Mouse (Mus musculus) lung, embryonic 16.5 days (tissue): ENCODE results near the gene Lmtk2. TPM values are rescaled to one million over a fixed set of nuclear protein-coding genes. Genes with fewer than 3 reads are reported as not detected.

ENCODE experiments used
- ATAC-seq: fragments of 200-750 bp; cut with Nextera tagmentation; 2 replicates; pipeline ENCODE4 v1.8.0; 2017; ENCODE audit warnings: low read depth, mild to moderate bottlenecking, moderate library complexity
- H3K27ac ChIP-seq: fragments of 300-500 bp; sonication (generic); 2 replicates; pipeline ENCODE4 v1.5.1; 2014; ENCODE audit warnings: mild to moderate bottlenecking, control low read depth, low read length
- H3K27me3 ChIP-seq: fragments of 300-500 bp; sonication (generic); 2 replicates; pipeline ENCODE4 v1.6.1; 2014; ENCODE audit warnings: low read depth, low read length, mixed read lengths; ENCODE audit not compliant: control insufficient read depth, insufficient read depth
- H3K36me3 ChIP-seq: fragments of 300-500 bp; sonication (generic); 2 replicates; pipeline ENCODE4 v1.6.1; 2014; ENCODE audit warnings: low read length; ENCODE audit not compliant: control insufficient read depth, insufficient read depth
- H3K4me1 ChIP-seq: fragments of 300-500 bp; sonication (generic); replicated peaks from 2 replicates; pipeline ENCODE4 v1.6.1; 2014; ENCODE audit warnings: low read length, mixed read lengths; ENCODE audit not compliant: control insufficient read depth, insufficient read depth
- H3K4me2 ChIP-seq: fragments of 300-500 bp; sonication (generic); 2 replicates; pipeline ENCODE4 v1.6.1; 2014; ENCODE audit warnings: low read depth, low read length, control low read depth
- H3K4me3 ChIP-seq: fragments of 300-500 bp; sonication (generic); 2 replicates; pipeline ENCODE4 v1.5.1; 2014; ENCODE audit warnings: mild to moderate bottlenecking, low read length, control low read depth
- H3K9ac ChIP-seq: fragments of 300-500 bp; sonication (generic); 2 replicates; pipeline ENCODE4 v1.6.1; 2014; ENCODE audit warnings: low read length, control low read depth
- H3K9me3 ChIP-seq: fragments of 300-500 bp; sonication (generic); 2 replicates; pipeline ENCODE4 v1.6.1; 2016; ENCODE audit warnings: low read length; ENCODE audit not compliant: control insufficient read depth
- WGBS: fragments of 180-500 bp; shearing (Covaris S2); extraction: QIAGEN DNeasy Blood & Tissue Kit; methylation state at CpG from one replicate; pipeline ENCODE4 v1.1.7; 2014; 5-methylcytosine and 5-hydroxymethylcytosine counted together
- polyA plus RNA-seq: library from polyadenylated mRNA; unstranded; fragments of >200 nt; fragmentation: Nextera tagmentation; extraction: Ambion mirVana; gene quantifications from 2 replicates; pipeline ENCODE4 v1.2.1, GENCODE M21; 2015

The Lmtk2 gene
- polyA plus RNA-seq, 1 experiment from 2014 or later: 3.7 TPM

DNA sequence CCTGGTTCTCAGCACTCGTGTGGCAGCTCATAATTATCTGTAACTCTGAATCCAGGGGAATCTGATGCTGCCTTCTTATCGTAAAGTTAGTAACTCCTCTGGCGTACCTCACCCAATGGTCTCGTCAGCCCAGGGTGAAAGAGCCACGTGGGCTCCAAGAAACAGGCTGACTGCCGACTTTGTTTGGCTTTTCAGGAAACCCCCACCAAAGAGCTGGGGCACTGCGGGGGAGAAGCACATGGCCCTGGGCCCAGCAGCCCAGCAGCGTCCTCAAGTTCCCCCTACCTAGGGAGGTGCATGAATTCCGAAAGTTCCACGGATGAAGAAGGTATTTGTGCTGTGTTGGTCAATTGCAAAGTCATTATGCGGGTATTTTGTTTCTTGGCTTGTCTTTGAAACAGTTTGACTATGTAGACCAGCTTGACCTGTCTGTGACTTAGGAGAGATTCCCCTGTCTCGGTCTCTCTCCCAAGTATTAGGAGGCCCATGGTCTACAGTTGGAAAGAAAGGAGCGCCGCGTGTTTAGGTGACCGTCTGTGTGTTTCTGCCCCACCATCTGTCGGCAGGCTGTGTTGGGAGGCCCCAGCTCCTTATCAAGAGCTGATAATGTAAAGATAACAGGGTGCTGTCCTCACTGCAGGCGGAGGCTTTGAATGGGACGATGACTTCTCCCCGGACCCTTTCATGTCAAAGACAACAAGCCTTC lies 82.5 kb downstream of the Lmtk2 start:
- H3K4me3 ChIP-seq: no peak overlapping the region
- WGBS: 29% methylated on average over 20 of the region's 20 CpGs
- H3K9me3 ChIP-seq: no peaks in the 10 kb centered on the region
- H3K27me3 ChIP-seq: no peaks in the 10 kb centered on the region
- H3K36me3 ChIP-seq: peaks cover 4% of the 10 kb centered on the region; the same call in 1 of the 2 replicates
- ATAC-seq: peak; percentile 26; the same call in 1 of the 2 replicates
- H3K9ac ChIP-seq: no peak overlapping the region
- H3K27ac ChIP-seq: no peak overlapping the region
- H3K4me2 ChIP-seq: no peak overlapping the region
- peaks cover 20% of the 10 kb centered on the region for H3K4me1 ChIP-seq

DNA sequence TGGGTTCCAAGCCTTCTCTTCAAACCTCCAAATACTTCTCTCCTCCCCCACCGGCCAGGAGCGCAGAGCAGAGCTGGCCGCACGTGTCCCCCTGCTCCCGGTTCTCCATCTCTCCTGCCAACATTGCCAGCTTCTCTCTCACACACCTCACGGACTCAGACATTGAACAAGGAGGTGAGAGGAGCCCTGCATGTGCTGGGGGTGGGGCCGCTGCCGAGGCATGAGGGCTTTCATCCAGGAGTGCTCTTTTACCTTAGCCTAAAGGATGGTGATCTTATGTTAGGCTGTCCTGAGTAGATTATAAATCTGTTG lies 83.0 kb downstream of the Lmtk2 start:
- Histone ChIP-seq H3K4me1 (peaks cover 20% of the 10 kb centered on the region), H3K27ac (no peak overlapping the region), H3K4me2 (no peak overlapping the region), H3K4me3 (no peak overlapping the region), H3K27me3 (no peaks in the 10 kb centered on the region), H3K9me3 (no peaks in the 10 kb centered on the region), H3K9ac (no peak overlapping the region), H3K36me3 (peaks cover 4% of the 10 kb centered on the region; the same call in 1 of the 2 replicates)
- WGBS: 12% methylated on average over 8 of the region's 8 CpGs
- ATAC-seq: peak; percentile 51

DNA sequence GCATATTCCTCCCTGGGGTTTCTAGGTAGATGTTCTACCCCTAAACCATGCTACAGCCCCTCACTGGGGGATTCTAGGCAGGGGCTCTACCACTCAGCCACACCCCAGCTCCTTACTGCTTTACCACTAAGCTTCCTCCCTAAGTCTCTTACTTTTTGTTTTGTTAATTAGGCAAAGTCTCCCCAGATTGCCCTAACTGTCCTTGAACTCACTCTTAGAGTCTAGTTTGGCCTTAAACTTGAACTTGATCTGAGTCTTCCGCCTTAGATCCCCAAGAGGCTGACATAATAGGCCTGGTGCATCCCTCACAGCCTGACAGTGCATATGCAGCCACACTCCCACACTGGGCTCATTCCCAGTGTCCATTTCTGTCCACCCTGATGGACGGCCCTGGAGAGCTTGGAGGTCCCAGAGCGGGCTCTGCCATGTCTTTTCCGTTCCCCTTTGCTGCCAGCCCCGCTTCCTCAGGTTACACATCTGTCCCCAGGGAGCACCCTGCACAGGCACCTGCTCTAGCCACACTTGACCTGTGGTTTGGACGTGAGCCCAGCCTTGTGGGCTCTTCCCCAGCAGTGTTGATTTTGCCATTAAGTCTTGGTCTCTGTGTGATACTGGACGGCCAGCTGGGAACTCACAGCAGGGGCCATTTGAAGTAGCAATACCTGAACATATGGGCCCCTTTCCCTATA lies 83.6 kb downstream of the Lmtk2 start:
- Histone ChIP-seq H3K4me1 (peaks cover 20% of the 10 kb centered on the region), H3K9ac (no peak overlapping the region), H3K9me3 (no peaks in the 10 kb centered on the region), H3K27ac (no peak overlapping the region; the same call in 1 of the 2 replicates), H3K4me3 (no peak overlapping the region), H3K27me3 (no peaks in the 10 kb centered on the region), H3K4me2 (no peak overlapping the region), H3K36me3 (peaks cover 4% of the 10 kb centered on the region; the same call in 1 of the 2 replicates)
- 49% methylated on average over 7 of the region's 7 CpGs for WGBS
- ATAC-seq: peak; percentile 78

DNA sequence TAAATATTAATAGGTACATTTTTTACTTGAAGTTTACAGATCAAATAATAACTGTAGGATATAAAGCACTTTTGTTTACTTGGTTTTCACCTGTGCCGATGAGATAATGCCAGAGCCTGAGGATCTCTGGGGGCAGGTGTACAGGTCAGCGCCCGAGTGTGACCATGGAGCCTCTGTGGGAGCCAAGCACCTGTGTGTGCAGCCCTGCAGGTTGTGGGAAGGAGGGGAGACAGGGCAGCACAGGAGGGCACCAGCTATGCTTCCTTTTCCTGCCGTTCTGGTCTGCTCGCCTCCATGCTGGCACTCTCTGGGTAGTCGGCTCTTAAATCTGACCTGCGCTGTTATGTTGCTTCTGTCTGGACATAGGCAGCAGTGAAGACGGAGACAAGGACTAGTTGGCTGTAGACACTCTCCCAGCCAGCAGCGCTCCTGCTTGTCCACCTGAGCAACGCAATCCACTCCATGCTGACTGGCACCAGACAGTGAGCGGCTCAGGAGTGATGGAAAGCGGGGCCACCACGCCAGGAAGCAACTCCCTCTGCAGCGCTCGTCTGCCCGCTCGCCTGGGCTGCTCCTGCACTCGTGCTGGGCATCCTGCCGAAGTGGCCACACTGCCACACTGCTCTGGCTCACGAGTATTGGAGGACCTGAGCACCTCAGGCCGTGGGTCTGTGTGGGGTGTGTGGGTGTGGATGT lies 84.3 kb downstream of the Lmtk2 start:
- H3K4me2 ChIP-seq: no peak overlapping the region
- peaks cover 21% of the 10 kb centered on the region for H3K4me1 ChIP-seq
- H3K27ac ChIP-seq: no peak overlapping the region
- no peaks in the 10 kb centered on the region for H3K27me3 ChIP-seq
- 72% methylated on average over 21 of the region's 21 CpGs for WGBS
- ATAC-seq: peak; percentile 19; the same call in 1 of the 2 replicates
- no peaks in the 10 kb centered on the region for H3K9me3 ChIP-seq
- H3K4me3 ChIP-seq: no peak overlapping the region
- peaks cover 1% of the 10 kb centered on the region; the same call in 1 of the 2 replicates for H3K36me3 ChIP-seq
- no peak overlapping the region for H3K9ac ChIP-seq

DNA sequence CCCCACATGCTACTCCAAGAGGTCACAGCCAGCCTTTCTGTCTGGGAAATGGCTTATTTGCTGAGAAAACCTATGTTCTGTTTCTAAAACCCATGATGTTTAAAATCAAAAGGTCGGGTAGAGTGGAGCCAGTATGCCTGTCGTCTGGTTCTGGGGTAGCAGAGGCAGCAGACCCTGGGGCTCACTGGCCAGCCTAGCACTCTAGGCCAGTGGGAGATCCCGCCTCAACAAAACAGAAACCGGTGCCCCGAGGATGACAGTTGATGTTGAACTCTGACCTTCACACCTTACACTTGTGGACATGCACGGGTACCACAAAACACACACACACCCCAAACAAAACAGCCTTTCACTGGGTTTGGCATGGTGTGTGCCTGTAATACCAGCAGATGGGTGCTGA lies 88.2 kb downstream of the Lmtk2 start:
- ATAC-seq: no peak
- no peak overlapping the region for H3K9ac ChIP-seq
- peaks cover 24% of the 10 kb centered on the region for H3K4me1 ChIP-seq
- H3K9me3 ChIP-seq: no peaks in the 10 kb centered on the region
- no peaks in the 10 kb centered on the region for H3K27me3 ChIP-seq
- no peak overlapping the region for H3K4me3 ChIP-seq
- no peaks in the 10 kb centered on the region for H3K36me3 ChIP-seq
- no peak overlapping the region for H3K27ac ChIP-seq
- WGBS: 65% methylated on average over 6 of the region's 6 CpGs
- no peak overlapping the region for H3K4me2 ChIP-seq

DNA sequence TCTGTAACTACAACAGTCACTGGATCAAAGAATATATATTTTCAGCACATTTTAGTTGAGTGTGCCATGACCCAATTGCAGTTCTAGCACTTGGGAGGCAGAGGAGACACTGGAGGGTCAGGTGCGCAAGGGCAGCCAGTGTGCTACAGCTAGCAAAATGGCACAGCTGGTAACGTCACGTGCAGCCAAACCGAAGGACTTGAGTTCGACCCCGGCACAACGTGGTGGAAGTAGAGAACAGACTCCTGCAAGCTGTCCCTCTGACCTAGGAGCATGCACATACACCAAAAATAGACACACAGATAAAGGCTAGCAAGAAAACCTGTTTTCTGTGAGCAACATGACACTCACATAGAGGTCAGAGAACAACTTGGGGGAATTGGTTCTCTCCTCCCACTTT lies 89.1 kb downstream of the Lmtk2 start:
- peaks cover 17% of the 10 kb centered on the region for H3K4me1 ChIP-seq
- H3K4me2 ChIP-seq: no peak overlapping the region
- ATAC-seq: no peak
- no peaks in the 10 kb centered on the region for H3K27me3 ChIP-seq
- H3K9ac ChIP-seq: no peak overlapping the region
- no peak overlapping the region for H3K4me3 ChIP-seq
- H3K27ac ChIP-seq: no peak overlapping the region
- WGBS: 73% methylated on average over 7 of the region's 7 CpGs
- no peaks in the 10 kb centered on the region for H3K36me3 ChIP-seq
- no peaks in the 10 kb centered on the region for H3K9me3 ChIP-seq

DNA sequence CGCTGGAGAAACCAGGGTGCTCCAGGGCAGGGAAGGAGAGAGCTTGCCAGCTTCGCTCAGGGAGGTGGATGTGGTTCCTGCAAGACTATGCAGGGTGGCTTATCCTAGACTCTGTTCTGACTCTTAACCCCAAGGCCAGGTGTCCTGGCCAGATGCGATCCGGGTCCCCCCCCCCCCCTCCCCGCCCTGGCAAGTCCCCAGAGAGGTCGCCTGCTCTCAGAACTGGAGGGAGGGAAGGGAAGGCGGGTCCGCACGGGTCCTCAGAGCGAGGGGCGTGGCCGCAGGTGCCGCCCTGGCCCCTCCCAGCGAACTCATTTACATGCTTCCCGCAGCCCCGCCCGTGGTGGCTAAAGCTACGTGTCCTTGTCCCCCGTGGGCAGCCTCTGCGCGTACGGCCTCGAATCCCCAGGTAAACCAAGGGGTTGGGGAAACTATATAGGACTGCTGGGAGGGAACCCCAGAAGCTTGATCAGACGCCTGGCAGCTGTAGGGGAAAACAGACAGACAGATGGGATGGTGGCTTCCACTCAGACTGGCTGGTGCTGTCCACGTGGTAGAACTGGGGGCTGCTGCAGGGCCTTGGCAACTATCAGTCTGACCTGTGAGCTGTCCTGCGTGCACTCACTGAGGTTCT lies 89.8 kb downstream of the Lmtk2 start, which contains the start of gene Bhlha15:
Bhlha15 (plus strand) TSS at position 337 of the 634 bp plus-strand sequence.
- WGBS: 3% methylated on average over 22 of the region's 26 CpGs

DNA sequence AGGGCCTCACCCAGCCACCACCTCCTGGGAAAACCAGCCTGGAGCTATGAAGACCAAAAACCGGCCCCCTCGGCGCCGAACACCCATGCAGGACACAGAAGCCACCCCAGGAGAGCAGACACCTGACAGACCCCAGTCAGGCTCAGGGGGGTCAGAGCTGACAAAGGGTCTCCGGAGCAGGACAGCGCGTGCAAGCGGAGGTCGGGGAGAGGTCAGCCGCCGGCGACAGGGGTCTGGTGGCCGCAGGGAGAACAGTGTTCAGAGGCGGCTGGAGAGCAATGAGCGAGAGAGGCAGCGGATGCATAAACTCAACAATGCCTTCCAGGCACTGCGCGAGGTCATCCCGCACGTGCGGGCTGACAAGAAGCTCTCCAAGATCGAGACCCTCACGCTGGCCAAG lies 90.8 kb downstream of the Lmtk2 start:
- Histone ChIP-seq H3K4me3 (no peak overlapping the region), H3K27ac (no peak overlapping the region), H3K27me3 (no peaks in the 10 kb centered on the region), H3K9me3 (no peaks in the 10 kb centered on the region), H3K36me3 (no peaks in the 10 kb centered on the region), H3K4me1 (peaks cover 13% of the 10 kb centered on the region), H3K9ac (no peak overlapping the region), H3K4me2 (no peak overlapping the region)
- WGBS: 33% methylated on average over 23 of the region's 23 CpGs
- ATAC-seq: no peak

More for the DNA sequence above, 89.8 kb downstream of the Lmtk2 start, which contains the start of gene Bhlha15:
- Histone ChIP-seq H3K36me3 (no peaks in the 10 kb centered on the region), H3K27me3 (no peaks in the 10 kb centered on the region), H3K9me3 (no peaks in the 10 kb centered on the region), H3K4me3 (peak within 1 kb of the TSS; percentile 38), H3K4me1 (peaks cover 13% of the 10 kb centered on the region), H3K27ac (no peak within 1 kb of the TSS), H3K4me2 (peak within 1 kb of the TSS; percentile 58), H3K9ac (peak within 1 kb of the TSS; percentile 53)
- ATAC-seq: peak; percentile 65

DNA sequence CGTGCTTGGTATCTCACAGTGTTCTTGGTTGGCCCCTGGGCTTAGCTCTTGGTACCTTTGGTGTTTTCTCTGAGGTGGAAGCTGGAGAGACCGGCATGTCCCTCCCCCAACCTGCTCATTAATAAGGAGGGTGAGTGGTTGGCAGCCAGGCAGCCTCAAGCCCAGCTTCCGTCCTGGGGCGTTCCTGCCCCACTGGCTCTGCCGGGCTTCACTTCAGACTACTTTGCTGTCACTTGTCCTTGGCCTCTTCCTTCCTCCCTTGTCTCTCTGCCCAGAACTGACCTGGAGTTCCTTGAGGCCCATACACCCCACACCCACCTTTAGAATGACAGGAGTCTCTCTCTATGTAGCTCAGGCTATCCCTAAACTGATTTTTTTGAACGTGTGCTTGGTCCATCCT lies 92.4 kb downstream of the Lmtk2 start:
- Histone ChIP-seq H3K27me3 (no peaks in the 10 kb centered on the region), H3K4me3 (no peak overlapping the region), H3K27ac (no peak overlapping the region), H3K9me3 (no peaks in the 10 kb centered on the region), H3K36me3 (no peaks in the 10 kb centered on the region), H3K4me1 (peaks cover 11% of the 10 kb centered on the region), H3K4me2 (no peak overlapping the region), H3K9ac (no peak overlapping the region)
- peak; percentile 10; the same call in 1 of the 2 replicates for ATAC-seq
- WGBS: 57% methylated on average over 6 of the region's 6 CpGs
